Mouse (Mus musculus) heart, postnatal 14 days (tissue): ENCODE data around the gene Ubap2l. TPM values are rescaled to one million over a fixed set of nuclear protein-coding genes. Genes with fewer than 3 reads are reported as not detected.

ENCODE experiments used
- DNase-seq, 2 experiments: peaks; one replicate each; pipeline ENCODE4 v3.0.0; 2021 to 2022
- intact Hi-C: fragments of 180-260 bp; cut with DNase I; formaldehyde crosslinking; loops from one replicate; pipeline ENCODE4 v1.15.1; 2025
- long read RNA-seq, 2 experiments: library from polyadenylated mRNA; stranded (forward); transcript quantifications; one replicate each; pipeline ENCODE4 v2.0.0; 2021
- total RNA-seq, 2 experiments: library from RNA; stranded (reverse); gene quantifications; 2 replicates each; pipeline ENCODE4 v1.2.3; 2021

Gene Ubap2l
- 100 to 1,000 TPM; 119 to 130 TPM for total RNA-seq
- long read RNA-seq, experiment 1, full-length matches to known transcripts: 11 of 124 reads
- long read RNA-seq, experiment 1, partial matches to known transcripts: 19 of 124 reads
- long read RNA-seq, experiment 1, other reads (novel, unspliced or antisense): 94 of 124 reads
- long read RNA-seq, experiment 2, full-length matches to known transcripts: 13 of 165 reads
- long read RNA-seq, experiment 2, partial matches to known transcripts: 30 of 165 reads
- long read RNA-seq, experiment 2, other reads (novel, unspliced or antisense): 122 of 165 reads

DNA sequence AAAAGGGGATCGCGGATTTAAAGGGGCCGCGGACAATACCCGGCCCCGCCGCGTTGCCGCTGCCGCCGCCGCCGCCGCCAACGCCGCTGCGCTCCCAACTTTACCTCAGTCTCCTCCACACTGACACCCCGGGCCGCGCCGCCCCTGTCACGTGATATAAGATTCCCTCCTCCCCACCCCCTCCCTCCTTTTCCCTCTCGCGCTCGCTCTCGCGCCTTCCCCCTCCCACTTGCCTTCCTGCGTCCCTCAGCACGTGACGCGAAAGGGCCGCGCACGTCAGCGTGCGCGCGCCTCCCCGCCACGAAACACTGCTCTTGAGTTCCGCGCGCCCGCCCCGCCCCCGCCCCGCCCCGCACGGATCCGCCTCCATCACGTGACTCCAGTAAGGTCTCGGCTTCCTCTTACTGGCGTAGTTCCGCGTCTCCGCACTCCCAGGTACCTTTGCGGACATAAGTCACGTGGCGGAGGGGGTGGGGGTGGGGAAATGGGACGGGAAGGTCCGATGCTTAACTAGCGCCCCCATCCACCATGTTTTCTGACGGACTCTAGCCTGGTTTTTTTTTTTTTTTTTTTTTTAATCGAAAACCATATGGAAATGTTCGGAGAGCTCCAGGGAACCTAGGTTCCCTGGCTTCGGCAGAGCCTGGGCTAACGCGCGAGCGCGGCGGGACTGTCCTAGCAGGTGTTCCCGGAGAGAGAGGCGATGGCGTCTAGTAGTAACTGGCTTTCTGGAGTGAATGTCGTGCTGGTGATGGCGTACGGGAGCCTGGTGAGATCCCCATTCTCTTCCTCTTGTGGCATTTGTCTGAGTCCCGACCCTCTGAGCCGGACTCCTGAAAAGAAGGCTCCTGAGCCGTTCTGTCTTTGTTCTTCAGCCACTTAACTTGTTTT lies at the start of gene Ubap2l:
Gene Ubap2l, minus strand, starts transcription at position 278 of the 891 bp plus-strand sequence.
- intact Hi-C loops: loop anchor here (2.0 kb wide), 1 partner anchor 26 kb away; no protein-coding TSS in a partner anchor
- peak; percentile 93 to 94 for DNase-seq

DNA sequence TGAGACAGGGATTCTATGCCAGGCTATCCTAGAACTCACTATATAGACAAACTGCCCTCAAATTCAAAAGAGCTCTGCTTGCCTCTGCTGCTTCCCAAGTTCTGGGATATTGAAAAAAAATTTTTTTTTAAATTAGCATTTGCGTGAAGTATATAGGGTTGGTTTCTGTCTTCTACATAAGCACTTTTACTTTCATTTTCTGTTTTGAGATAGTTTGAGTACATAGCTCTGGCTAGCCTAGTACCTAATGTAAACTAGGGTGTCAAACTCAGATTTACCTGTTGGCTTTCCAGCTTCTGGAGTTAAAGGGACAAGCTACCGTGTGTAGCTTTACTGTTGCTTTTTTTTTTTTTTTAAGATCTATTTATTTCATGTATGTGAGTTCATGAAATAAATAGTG lies 49.2 kb upstream of the Ubap2l start:
- intact Hi-C loops: no loop called here
- DNase-seq: no peak

DNA sequence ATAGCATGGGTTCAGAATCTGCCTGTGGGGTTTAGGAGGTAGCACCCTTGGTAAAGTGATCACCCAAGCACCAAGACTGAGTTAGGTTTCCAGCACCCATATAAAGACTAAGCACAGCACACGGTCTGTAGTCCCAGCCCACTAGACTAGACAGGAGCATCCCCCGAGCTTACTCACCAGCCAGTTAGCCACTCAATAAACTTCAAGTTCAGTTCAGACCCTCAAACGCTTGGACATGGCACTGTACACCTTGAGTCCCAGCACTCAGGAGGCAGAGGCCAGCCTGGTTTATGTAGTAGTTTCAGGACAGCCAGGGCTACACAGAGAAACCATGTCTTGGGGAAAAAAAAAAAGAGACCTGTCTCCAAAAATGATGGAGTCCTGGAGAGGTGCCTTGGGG lies 48.6 kb upstream of the Ubap2l start:
- intact Hi-C loops: no loop called here
- DNase-seq: no peak

DNA sequence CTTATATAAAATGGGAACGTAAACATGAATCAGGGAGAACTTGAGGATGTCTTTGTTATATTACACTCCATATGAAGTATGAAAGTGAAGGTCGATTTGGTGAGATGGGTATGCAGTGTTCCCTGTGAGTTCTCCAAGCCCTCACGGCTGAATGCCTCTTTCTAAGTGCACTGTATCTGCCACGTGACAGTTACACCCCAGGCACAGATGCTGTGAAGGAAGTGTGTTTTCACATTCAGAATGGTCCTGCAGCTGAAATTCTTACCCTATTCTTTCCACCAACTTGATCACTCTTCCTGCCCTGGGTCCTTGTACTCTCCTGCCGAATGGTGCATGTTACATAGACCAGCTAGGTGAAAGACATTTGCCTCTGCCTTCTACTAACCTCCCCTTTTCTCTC lies 45.5 kb upstream of the Ubap2l start:
- DNase-seq: no peak
- intact Hi-C loops: no loop called here

DNA sequence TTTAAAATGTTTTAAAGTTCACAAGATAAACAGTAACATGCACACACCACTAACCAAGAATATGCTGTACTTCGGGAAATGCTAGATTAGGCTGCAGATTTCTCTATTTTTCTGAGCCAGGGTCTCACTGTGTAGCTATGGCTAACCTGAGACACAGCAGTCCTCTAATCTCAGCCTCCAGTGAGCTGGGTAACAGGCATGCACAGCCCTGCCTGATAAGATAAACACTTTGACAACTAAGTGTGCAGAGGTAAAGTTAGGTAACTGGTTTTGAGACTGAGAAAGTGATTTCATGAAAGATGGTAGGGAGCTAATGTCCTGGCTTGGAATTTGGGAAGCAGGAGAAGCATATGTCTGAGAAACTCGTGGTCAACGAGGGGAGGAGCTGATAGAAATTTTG lies 42.0 kb upstream of the Ubap2l start:
- intact Hi-C loops: no loop called here
- DNase-seq: no peak

DNA sequence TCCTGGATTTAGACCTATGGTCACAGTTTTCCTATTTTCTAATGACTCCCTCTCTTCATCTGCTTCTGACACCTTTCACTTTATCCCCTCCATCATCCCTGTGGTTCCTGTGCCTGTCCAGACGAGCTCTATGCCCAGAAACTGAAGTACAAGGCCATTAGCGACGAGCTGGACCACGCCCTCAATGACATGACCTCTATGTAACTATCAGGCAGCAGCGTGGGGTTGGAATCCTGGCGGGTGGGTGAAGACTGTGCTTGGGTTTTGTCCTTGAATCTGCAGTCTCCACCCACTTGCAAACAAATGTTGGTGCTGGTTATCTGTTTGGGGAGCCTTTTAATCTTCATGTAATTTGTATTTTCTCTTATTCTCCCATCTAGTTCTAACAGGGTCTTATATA lies 38.5 kb upstream of the Ubap2l start:
- no peak for DNase-seq

DNA sequence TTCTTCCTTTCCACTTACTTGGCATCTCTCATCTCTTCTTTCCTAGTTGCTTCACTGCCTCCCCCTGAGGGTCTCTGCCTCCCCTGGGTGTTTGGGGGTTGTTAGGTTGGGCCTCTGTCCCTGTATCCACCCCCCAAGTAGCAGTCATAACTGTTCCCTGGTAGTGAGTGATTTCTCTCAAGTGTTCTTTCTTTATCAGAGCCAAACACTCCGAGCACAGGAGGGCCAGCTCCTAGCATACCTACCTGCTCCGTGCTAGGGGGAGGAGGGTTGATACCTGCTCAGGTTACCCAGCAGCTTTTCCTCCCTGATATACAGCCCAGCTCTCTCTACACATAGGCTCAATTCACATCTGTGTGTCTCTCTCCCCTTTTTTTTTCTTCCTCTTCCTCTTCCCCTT lies 36.2 kb upstream of the Ubap2l start:
- no peak for DNase-seq
- intact Hi-C loops: no loop called here

More for the DNA sequence above, 38.5 kb upstream of the Ubap2l start:
- intact Hi-C loops: no loop called here

DNA sequence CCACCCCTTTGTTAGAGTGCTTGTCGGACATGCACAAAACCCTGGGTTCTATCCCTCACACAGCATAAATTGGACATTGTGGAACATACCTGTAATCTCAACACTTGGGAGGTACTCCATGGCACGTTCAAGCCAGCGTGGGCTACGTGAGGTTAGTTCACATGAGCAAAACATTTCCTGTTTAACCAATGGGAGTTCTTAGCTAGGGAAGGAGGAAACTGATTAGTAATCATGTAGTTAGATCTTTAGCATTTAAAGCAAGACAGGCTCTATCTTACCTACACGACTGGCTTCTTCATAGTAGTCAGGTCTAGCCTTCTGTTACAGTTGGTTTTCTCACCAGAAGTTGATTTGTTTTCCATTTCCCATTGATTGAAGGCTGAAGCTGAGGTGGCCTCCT lies 33.6 kb upstream of the Ubap2l start:
- intact Hi-C loops: no loop called here
- no peak for DNase-seq

DNA sequence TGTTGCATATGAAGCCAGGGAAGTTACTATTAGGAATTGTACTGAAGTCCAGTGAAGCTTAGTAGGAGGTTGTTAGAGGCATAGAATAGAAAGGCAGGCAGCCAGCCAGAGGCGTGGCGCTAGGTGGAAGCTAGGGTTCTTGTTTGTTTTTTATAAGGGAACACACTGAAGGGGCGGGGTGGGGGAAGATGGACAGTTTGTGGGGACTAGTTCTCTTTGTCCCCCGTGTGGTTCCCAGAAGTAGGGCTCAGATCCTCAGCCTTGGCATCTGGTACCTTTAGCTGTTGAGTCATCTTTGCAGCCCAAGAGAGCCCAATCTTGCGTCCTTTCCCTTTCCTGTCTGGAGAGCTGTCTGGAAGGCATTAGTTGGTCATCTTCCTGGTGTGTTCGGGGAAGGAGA lies 32.9 kb upstream of the Ubap2l start:
- peak; percentile 29 for DNase-seq
- intact Hi-C loops: no loop called here

DNA sequence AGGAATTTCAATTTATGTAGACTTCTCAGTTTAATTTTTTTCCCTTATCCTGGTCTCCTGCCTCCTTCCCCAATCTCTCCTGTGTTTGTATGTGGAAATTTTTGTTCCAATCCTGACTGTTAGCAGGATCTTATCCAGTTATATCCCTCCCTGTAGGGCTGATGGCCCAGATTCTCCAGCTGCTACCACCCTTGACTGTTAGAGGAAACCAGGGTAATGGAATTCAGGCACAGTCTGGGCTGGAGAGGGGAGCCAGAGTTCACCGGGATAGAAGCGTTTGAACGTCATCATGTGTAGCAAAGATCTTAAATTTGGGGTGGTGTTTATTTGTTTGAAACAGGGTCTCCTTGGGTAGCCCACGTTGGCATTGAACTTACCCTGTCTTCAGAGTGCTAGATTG lies 32.4 kb upstream of the Ubap2l start:
- intact Hi-C loops: loop anchor here (5.0 kb wide), 1 partner anchor 128 kb away; the partner anchor contains the start of genes Rab13 and Rps27
- peak in 1 of 2 experiments; percentile 31 for DNase-seq

DNA sequence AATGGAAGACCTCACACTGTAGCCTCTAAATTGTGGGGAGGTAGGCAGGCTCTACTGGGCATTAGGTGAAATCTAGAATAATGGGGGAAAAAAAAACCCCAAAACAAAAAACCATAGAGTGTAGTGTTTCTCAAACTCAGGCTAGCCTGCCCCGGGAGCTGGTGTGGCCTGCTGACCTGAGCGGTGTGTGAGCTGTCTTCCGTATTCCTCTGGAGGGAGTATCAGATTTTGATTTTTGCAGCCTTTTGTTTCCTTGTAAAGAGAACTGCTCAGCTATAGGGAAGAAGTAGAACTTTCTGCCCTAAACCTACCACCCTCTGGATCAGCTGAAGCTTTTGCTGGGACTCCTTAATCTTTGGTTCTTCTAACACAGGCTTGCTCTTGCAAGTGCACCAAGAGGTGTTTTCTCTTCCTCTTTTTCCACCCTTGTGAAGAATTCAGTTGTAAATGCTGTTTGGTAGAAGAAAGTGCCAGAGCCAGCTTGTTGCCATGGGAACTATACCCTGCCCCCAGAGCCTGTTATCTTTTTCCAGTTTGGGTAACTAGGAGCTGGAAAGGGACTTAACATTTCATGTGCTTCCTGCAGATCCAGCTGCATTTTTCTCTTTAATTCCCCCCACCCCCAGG lies 31.4 kb upstream of the Ubap2l start:
- DNase-seq: no peak

DNA sequence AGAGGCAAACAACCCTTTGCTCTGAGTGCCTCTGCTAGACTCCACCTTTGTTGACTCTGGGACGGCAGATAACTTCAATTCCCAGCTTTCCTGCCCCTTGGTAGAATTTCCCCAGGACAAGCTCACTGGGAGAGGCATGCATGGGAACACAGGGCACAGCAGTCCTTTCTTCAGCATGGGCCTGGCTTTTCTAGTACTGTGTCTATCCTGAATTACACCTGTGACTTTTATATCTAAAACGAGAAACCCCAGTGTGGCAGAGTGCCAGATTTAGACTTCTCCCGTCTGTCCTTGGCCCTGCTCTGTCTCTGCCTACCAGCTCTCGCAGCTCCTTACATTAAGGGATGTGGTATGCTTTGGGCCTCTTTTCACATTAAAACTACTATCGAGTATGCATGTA lies 30.6 kb upstream of the Ubap2l start:
- DNase-seq: no peak
- intact Hi-C loops: loop anchor here (5.0 kb wide), 1 partner anchor 129 kb away; the partner anchor contains the start of genes Rab13 and Rps27

More for the DNA sequence above, 31.4 kb upstream of the Ubap2l start:
- intact Hi-C loops: loop anchor here (5.0 kb wide), 1 partner anchor 128 kb away; the partner anchor contains the start of genes Rab13 and Rps27

DNA sequence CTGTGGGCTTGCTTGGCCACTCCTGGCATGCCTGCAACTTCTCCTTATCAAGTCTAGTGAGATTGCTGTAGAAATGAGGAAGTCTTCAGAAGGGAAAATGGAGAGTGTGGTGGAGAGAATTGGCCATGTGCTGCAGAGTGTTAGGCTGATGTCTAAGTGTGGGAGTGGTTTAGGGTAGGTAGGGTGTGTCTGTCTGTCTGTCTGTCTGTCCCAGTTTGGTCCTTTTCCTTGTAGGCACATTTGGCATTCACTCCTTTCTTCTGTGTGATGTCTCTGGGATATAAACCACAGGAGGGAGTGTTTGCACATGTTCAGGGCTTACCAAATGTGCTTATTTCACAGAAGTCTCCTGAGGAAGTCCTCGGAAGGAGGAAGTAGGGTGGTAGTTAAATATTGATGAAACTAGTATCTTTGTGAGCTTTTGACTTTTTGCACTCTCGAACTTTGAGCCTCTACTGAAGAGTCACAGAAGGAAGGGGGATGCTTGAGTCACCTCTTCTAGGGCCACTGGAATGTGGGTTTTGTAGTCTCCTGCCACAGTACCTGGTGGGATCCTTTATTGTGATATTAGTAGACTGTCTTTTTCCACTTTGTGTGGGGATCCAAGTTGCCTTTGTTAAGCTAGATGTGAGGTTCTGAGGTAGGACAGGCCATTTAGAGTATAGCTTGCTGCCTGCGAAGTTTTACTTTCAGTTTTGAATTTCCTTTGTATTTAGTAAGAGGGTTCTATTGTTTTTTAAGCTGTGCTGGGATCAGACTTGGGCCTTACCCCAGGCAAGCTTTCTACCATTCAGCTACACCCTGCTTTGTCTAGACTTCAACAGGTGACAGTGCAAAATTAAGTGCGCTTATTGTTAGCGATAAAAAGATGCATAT lies 29.2 kb upstream of the Ubap2l start:
- intact Hi-C loops: loop anchor here (5.0 kb wide), 1 partner anchor 131 kb away; the partner anchor contains the start of genes Rab13 and Rps27
- DNase-seq: no peak

DNA sequence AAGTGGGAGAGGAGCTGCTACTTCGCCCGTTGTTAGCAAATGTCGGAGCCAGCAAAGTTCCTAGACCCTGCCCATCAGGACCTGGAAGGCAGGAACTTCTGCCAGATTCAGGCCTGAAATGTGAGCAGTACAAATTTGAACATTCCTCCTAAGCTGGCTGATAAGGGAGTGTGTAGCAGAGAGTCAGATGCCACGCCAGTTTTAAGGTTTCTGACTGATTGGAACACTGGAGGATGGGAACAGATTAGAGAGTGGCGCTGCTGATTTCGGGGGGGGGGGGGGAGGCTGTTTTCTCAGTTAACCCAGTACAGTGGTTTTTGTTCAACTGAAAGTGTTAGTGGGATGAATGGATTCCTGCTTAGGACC lies 28.1 kb upstream of the Ubap2l start:
- intact Hi-C loops: loop anchor here (5.0 kb wide), 1 partner anchor 132 kb away; the partner anchor contains the start of genes Rab13 and Rps27

DNA sequence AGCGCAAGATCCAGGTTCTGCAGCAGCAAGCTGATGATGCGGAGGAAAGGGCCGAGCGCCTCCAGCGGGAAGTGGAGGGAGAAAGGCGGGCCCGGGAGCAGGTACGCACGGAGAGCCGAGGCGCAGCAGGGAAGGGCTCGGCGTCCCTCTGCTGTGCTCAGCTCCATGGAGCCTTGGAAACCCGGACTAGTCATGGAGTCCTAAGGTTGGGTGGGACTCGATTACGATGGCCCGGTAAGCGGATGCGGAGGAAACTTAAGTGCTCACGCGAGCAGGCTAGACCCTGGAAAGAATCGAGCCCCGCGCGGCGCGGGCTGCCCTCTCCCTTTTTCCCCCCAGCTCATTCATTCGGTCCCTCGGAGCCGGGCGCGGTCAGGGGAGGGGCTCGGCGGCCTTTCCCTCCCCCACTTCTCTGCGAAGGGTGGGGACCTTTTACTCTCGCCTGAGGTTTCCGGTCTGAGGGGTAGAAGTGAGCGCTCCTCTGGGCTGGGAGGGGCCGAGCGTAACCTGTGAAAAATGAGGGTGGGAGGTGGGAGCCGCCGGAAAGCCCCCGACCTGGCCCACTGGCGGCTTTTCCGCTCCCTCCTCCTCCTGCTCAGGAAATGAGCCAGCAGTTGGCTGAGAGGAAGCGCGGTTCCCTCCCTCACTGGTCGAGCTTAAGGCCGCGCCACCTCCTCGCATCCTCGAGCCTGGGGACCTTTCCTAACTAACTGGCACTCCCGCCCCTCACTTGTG lies 27.5 kb upstream of the Ubap2l start:
- intact Hi-C loops: loop anchor here (2.0 to 10.0 kb wide), 5 partner anchors 27 to 303 kb away; partner anchors contain the start of genes Rab13, Rps27 and Ubap2l
- DNase-seq: peak; percentile 72 to 74

More for the DNA sequence above, 28.1 kb upstream of the Ubap2l start:
- no peak for DNase-seq

DNA sequence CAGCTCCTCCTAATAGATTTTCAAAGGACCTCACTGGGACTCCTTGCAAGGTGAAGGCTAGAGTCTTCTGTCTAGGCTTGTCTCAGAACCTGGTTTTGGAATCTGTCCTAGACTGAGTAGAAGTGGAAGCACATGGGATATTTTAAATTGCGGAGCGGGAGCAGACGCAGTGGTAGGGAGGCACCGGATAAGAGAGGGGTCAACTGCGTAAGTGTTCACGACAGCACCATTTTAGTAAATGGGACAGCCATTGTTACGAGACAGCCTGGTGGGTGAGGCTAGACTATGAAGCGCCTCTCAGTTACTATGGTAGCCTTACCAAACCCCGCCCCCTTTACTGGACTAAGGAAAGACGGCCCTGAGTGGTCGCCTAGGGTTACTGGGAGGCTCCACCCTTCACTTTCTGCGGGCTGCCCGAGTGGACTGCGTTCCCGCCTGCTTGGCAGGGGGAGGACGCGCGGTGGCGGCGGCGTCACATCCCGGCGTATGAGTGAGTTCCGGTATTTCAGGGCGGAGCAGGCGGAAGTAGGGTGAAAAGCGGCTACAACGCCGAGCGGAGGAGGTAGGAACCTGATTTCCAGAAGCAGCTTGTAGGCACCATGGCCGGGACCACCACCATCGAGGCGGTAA lies 26.8 kb upstream of the Ubap2l start:
- intact Hi-C loops: loop anchor here (2.0 to 10.0 kb wide), 4 partner anchors 26 to 302 kb away; partner anchors contain the start of gene Ubap2l
- peak; percentile 93 for DNase-seq

DNA sequence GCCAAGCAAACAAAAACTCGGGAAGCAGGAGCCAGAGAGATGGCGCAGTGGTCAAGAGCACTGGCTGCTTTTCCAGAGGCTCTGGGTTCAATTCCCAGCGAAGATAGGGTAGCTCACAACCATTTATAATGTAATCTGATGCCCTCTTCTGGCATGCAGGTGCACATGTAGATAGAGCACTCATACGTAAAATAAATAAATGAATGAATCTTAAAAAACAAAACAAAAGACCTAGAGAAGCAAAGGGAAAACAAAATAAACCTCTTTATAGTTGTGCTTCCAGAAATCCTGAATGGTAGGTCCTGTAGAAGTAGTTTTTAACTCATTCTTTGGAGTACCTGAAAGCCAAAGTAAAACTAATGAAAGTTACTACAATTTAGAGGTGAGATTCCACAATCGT lies 25.8 kb upstream of the Ubap2l start:
- no peak for DNase-seq
- intact Hi-C loops: loop anchor here (2.0 to 10.0 kb wide), 4 partner anchors 25 to 301 kb away; partner anchors contain the start of gene Ubap2l
